Mouse (Mus musculus): ENCODE measurements at regions not wholly inside any gene's neighbourhood (a gene's known extent, or its start where the extent isn't known, plus 50 kb on each side); places are given as distances from the start of the nearest gene placed in this dataset.

- TF ChIP-seq CTCF (IDR thresholded peaks at IDR 0.05) (peak; percentile 52), EP300 (IDR thresholded peaks at IDR 0.05) (no peak)
Observed at GRCm38 (mm10) chr17:9600459-9600858, 69.1 kb downstream of the Pabpc6 start.

Measured in lung, postnatal 0 days (tissue).